Comparison of ENCODE assay signal across 9 mouse cellular contexts in genomic region chr11:93097941-93098828, GRCm38 (mm10). TPM values are rescaled to one million over a fixed set of nuclear protein-coding genes. Genes with fewer than 3 reads are reported as not detected.
DNase-seq lines count a peak whose midpoint lies in the region; ATAC-seq lines count a peak whose summit lies in the region.
"Had no signal": no experiment of that assay in that cellular context is flagged by ENCODE, and none has a peak within 500 bp of the region (broad histone marks: within the 10 kb centered on the region; RNA-seq: fewer than 3 reads in every experiment).

Gene Car10 (plus strand): TSS chr11:93098028.

- under 1% methylated on average over 48 of the region's 48 CpGs for WGBS in kidney, embryonic 16.5 days
- WGBS in limb, embryonic 11.5 days: under 1% methylated on average over 47 of the region's 48 CpGs

- no peak for DNase-seq in kidney, postnatal 25 days
- peak; percentile 75 to 81 for DNase-seq in cerebellum, postnatal 10 days
- DNase-seq in frontal cortex, postnatal 25 days (ENCODE audit: low spot score in 2 of 2): peak; percentile 19 to 41
- peak; percentile 28 for DNase-seq in limb, embryonic 11.5 days (ENCODE audit: low spot score)
- DNase-seq in right cerebral cortex, postnatal 25 days: peak; percentile 62
- DNase-seq in adipocyte (ENCODE audit: low spot score): no peak

- no peaks in the 10 kb centered on the region for H3K9me3 ChIP-seq in kidney, embryonic 16.5 days (ENCODE audit: low read length)
- no peaks in the 10 kb centered on the region for H3K9me3 ChIP-seq in limb, embryonic 11.5 days (ENCODE audit: control insufficient read depth, low read length)

- peaks cover 16% of the 10 kb centered on the region for H3K4me1 ChIP-seq in kidney, embryonic 16.5 days (ENCODE audit: insufficient read depth, low read length)
- H3K4me1 ChIP-seq in limb, embryonic 11.5 days (ENCODE audit: control insufficient read depth, insufficient read depth, low read length): no peaks in the 10 kb centered on the region; the same call in 1 of the 2 replicates

- H3K27ac ChIP-seq in kidney, embryonic 16.5 days (ENCODE audit: low read length): no peak within 1 kb of the TSS
- H3K27ac ChIP-seq in limb, embryonic 11.5 days (replicated peaks; ENCODE audit: low read depth, low read length): no peak within 1 kb of the TSS

- ATAC-seq in kidney, embryonic 16.5 days (ENCODE audit: low FRiP score, low TSS enrichment): no peak
- ATAC-seq in limb, embryonic 11.5 days (ENCODE audit: insufficient number of reproducible peaks, low FRiP score, low TSS enrichment, low read depth): no peak
- no peak for ATAC-seq in megakaryocyte progenitor cell, adult 5-6 weeks (replicated peaks; ENCODE audit: poor library complexity)

- peaks cover 56% of the 10 kb centered on the region for H3K27me3 ChIP-seq in kidney, embryonic 16.5 days (ENCODE audit: insufficient read depth, low read length)
- H3K27me3 ChIP-seq in limb, embryonic 11.5 days (ENCODE audit: control insufficient read depth, insufficient read depth, low read length): peaks cover 47% of the 10 kb centered on the region

- H3K9ac ChIP-seq in kidney, embryonic 16.5 days (replicated peaks; ENCODE audit: low read length): no peak within 1 kb of the TSS
- H3K9ac ChIP-seq in limb, embryonic 11.5 days (ENCODE audit: low read length): no peak within 1 kb of the TSS

- peak within 1 kb of the TSS; percentile 37 for H3K4me3 ChIP-seq in kidney, embryonic 16.5 days (ENCODE audit: low read length)
- H3K4me3 ChIP-seq in limb, embryonic 11.5 days (ENCODE audit: low read depth, low read length): peak within 1 kb of the TSS; percentile 28

- H3K4me2 ChIP-seq in kidney, embryonic 16.5 days (replicated peaks; ENCODE audit: low read depth, low read length): peak within 1 kb of the TSS; percentile 56
- peak within 1 kb of the TSS; percentile 59 for H3K4me2 ChIP-seq in limb, embryonic 11.5 days (ENCODE audit: low read depth, severe bottlenecking)

- H3K36me3 ChIP-seq in kidney, embryonic 16.5 days (ENCODE audit: insufficient read depth, low read length): no peaks in the 10 kb centered on the region
- no peaks in the 10 kb centered on the region for H3K36me3 ChIP-seq in limb, embryonic 11.5 days (ENCODE audit: control insufficient read depth, insufficient read depth, low read length)

RNA-seq across cellular contexts. Expression of gene Car10, which starts in this region (rescaled TPM):
- 0.22 and 0.33 TPM in 2 replicates for polyA plus RNA-seq in kidney, embryonic 16.5 days (2015; fragmentation: Nextera tagmentation; extraction: Ambion mirVana)
- 0.08 TPM in 1 of 2 replicates, not detected in the other for polyA plus RNA-seq in limb, embryonic 11.5 days (2014; fragmentation: Nextera tagmentation; extraction: Ambion mirVana)
- not detected in 2 replicates for total RNA-seq in megakaryocyte progenitor cell, adult 5-6 weeks (2015)
- not detected in 2 replicates for total RNA-seq in megakaryocyte progenitor cell, adult 5-6 weeks (2017)
- total RNA-seq: MEL had no signal

Comparison
In these comparisons a context has a peak if more than half of its experiments do, and no peak if none do; other contexts are left out.
1. Peak in DNase-seq, H3K4me3 ChIP-seq and H3K4me2 ChIP-seq in limb, embryonic 11.5 days; RNA of the gene not detected or under 1 TPM.
2. DNase-seq: peak in cerebellum, postnatal 10 days (2 of 2), frontal cortex, postnatal 25 days (2 of 2) and right cerebral cortex, postnatal 25 days (single experiment); none in kidney, postnatal 25 days (0 of 2) and adipocyte (single experiment).